Mouse (Mus musculus) ES-E14 (cell line): ENCODE measurements at regions not wholly inside any gene's neighbourhood (a gene's known extent, or its start where the extent isn't known, plus 50 kb on each side); places are given as distances from the start of the nearest gene placed in this dataset.
A peak's percentile ranks its signal among the peaks of the same experiment; 100 is the strongest.

ENCODE experiments used
- DNase-seq: peaks from one replicate; pipeline ENCODE4 v3.0.0-alpha.2; 2013; ENCODE audit warnings: low read depth, low spot score
- H3K27ac ChIP-seq: 2 replicates; pipeline ENCODE4 v1.5.1; 2012; ENCODE audit warnings: low read depth, mild to moderate bottlenecking, low read length, moderate library complexity, mixed read lengths; ENCODE audit not compliant: poor library complexity, insufficient read depth, severe bottlenecking
- H3K36me3 ChIP-seq: 2 replicates; pipeline ENCODE4 v1.6.1; 2012; ENCODE audit warnings: mild to moderate bottlenecking, low read length, moderate library complexity, mixed read lengths; ENCODE audit not compliant: control insufficient read depth, poor library complexity, insufficient read depth, severe bottlenecking
- H3K4me1 ChIP-seq, 2 experiments: fragments of 150-350 bp in 1 of 2; sonication (generic) in 1 of 2; 2 replicates each; pipeline ENCODE4 v1.6.1; 2012; ENCODE audit warnings: low read length in 2 of 2, mild to moderate bottlenecking in 1 of 2, mixed read lengths in 1 of 2; ENCODE audit not compliant: control insufficient read depth in 2 of 2, insufficient read depth in 2 of 2, poor library complexity in 1 of 2
- H3K4me3 ChIP-seq, 2 experiments: fragments of 150-350 bp in 1 of 2; sonication (generic) in 1 of 2; 2 replicates each; pipeline ENCODE4 v1.5.1; 2012; ENCODE audit warnings: low read length in 2 of 2, low read depth in 1 of 2, mild to moderate bottlenecking in 1 of 2, mixed read lengths in 1 of 2; ENCODE audit not compliant: insufficient read depth in 1 of 2, poor library complexity in 1 of 2, severe bottlenecking in 1 of 2
- H3K9ac ChIP-seq: 2 replicates; pipeline ENCODE4 v1.6.1; 2012; ENCODE audit warnings: low read depth, mild to moderate bottlenecking, low read length, mixed read lengths; ENCODE audit not compliant: poor library complexity, insufficient read depth, severe bottlenecking
- H3K9me3 ChIP-seq: fragments of 150-350 bp; sonication (generic); 2 replicates; pipeline ENCODE4 v1.6.1; 2012; ENCODE audit warnings: low read depth, mild to moderate bottlenecking, low read length; ENCODE audit not compliant: control insufficient read depth, insufficient read depth
- CHD2 ChIP-seq: IDR thresholded peaks from 2 replicates; pipeline ENCODE4 v1.6.1; 2014; ENCODE audit warnings: mild to moderate bottlenecking, low read depth, low read length, inconsistent platforms
- HCFC1 ChIP-seq: IDR thresholded peaks from 2 replicates; pipeline ENCODE4 v1.6.1; 2012; ENCODE audit warnings: low read length, inconsistent platforms, borderline replicate concordance; ENCODE audit not compliant: insufficient read depth
- MAFK ChIP-seq: IDR thresholded peaks from 2 replicates; pipeline ENCODE4 v1.6.1; 2014; ENCODE audit warnings: mild to moderate bottlenecking, low read depth, low read length, inconsistent platforms; ENCODE audit not compliant: insufficient read depth
- ZC3H11A ChIP-seq: IDR thresholded peaks from 2 replicates; pipeline ENCODE4 v1.6.1; 2012; ENCODE audit warnings: low read depth, mild to moderate bottlenecking, inconsistent platforms, low read length, borderline replicate concordance
- ZNF384 ChIP-seq: IDR thresholded peaks from 2 replicates; pipeline ENCODE4 v1.6.1; 2012; ENCODE audit warnings: low read depth, low read length, inconsistent platforms
- in situ Hi-C, 2 experiments: fragments of 600-800 bp; cut with MboI; formaldehyde crosslinking; loops; one replicate each; pipeline ENCODE4 v1.15.1; 2025; ENCODE audit warnings: low sequenced_read_pairs in 2 of 2, inconsistent platforms in 1 of 2; ENCODE audit not compliant: unreplicated experiment in 2 of 2

- Histone ChIP-seq H3K9ac (no peak overlapping the region), H3K27ac (peak overlapping the region; percentile 74; the same call in 1 of the 2 replicates), H3K9me3 (no peaks in the 10 kb centered on the region), H3K4me3 (no peak overlapping the region), H3K36me3 (no peaks in the 10 kb centered on the region), H3K4me1 (peaks cover 0 to 3% of the 10 kb centered on the region in 2 experiments; a peak in 1 of 4 replicates)
- no peak for TF ChIP-seq ZNF384
- TF ChIP-seq CHD2, result no peak
- TF ChIP-seq ZC3H11A, result no peak
- TF ChIP-seq MAFK, result no peak
- TF ChIP-seq HCFC1, result no peak
- DNase-seq, result no peak
- in situ Hi-C loops, result no loop called here
Measured at GRCm38 (mm10) chr11:27498981-27499380, 840.7 kb downstream of the Gm6685 start.

DNA sequence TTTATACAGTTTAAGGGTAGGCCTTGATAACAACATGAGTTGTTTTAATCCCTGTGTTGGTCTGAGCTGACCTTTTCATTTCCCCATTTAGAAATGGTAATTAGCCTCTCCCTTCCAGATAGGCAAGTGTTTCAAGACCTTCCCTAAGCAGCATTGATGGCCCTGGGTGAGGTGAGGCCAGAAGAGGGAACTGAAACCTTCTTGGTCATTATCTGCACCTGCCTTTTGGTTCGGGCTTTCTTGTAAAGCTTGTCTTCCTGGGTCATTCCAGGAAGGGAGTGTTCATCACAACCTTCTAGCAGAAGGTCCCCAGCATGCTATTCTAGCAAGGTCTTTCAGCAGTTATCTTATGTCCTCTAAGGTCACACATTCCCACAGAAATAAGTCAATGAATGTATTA is 855.1 kb upstream of the Vrk2 start:
- H3K36me3 ChIP-seq, result no peaks in the 10 kb centered on the region
- H3K4me3 ChIP-seq, result no peak overlapping the region
- H3K9ac ChIP-seq, result no peak overlapping the region
- no peak for TF ChIP-seq ZNF384
- no peak for TF ChIP-seq CHD2
- no peak for TF ChIP-seq HCFC1
- no peak for TF ChIP-seq MAFK
- DNase-seq, result no peak
- H3K4me1 ChIP-seq, result no peaks in the 10 kb centered on the region
- in situ Hi-C loops, result no loop called here
- no peak overlapping the region for H3K27ac ChIP-seq
- no peaks in the 10 kb centered on the region for H3K9me3 ChIP-seq

DNA sequence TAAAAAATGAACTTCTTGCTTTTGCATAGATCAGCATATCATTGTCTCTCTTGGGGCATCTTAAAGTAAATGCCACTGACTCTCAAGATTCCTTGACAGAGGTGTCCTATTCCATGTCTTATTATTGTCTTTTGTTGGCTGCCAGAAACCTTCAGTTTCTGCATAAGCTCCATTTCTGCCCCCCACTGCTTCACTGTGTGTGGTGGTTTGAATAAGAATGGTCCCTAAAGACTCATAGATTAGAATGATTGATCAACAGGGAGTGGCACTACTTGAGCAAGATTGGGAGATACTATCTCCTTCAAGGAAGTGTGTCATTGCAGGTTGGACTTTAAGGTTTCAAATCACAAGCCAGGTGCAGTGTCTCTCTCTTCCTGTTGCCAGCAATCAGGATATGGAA is 818.7 kb upstream of the Vrk2 start:
- in situ Hi-C loops, result no loop called here
- TF ChIP-seq CHD2, result no peak
- TF ChIP-seq ZNF384, result no peak
- TF ChIP-seq MAFK, result no peak
- no peak for TF ChIP-seq ZC3H11A
- no peak for TF ChIP-seq HCFC1

More for the DNA sequence above, 818.7 kb upstream of the Vrk2 start:
- Histone ChIP-seq H3K4me1 (no peaks in the 10 kb centered on the region), H3K36me3 (no peaks in the 10 kb centered on the region), H3K9ac (no peak overlapping the region), H3K4me3 (no peak overlapping the region), H3K9me3 (peaks cover under 1% of the 10 kb centered on the region; the same call in 1 of the 2 replicates), H3K27ac (no peak overlapping the region; the same call in 1 of the 2 replicates)
- peak; percentile 25 for DNase-seq
